Mouse (Mus musculus) forebrain, embryonic 13.5 days (tissue): ENCODE results near the gene Gm35315. TPM values are rescaled to one million over a fixed set of nuclear protein-coding genes. Genes with fewer than 3 reads are reported as not detected.
A peak's percentile ranks its signal among the peaks of the same experiment; 100 is the strongest.
"Not testable (repeated sequence)": the region's sequence is repeated elsewhere in the genome, so short reads cannot be mapped to it uniquely, and the experiment has no call there.

Source experiments
- ATAC-seq: fragments of 200-750 bp; cut with Nextera tagmentation; 2 replicates; pipeline ENCODE4 v1.8.0; 2017
- H3K27ac ChIP-seq: fragments of 300-500 bp; sonication (generic); 2 replicates; pipeline ENCODE4 v1.5.1; 2015; ENCODE audit warnings: inconsistent platforms, mild to moderate bottlenecking, moderate library complexity
- H3K27me3 ChIP-seq: fragments of 300-500 bp; sonication (generic); 2 replicates; pipeline ENCODE4 v1.6.1; 2015; ENCODE audit warnings: mild to moderate bottlenecking, inconsistent platforms
- H3K36me3 ChIP-seq: fragments of 300-500 bp; sonication (generic); 2 replicates; pipeline ENCODE4 v1.6.1; 2015; ENCODE audit warnings: mild to moderate bottlenecking, inconsistent platforms; ENCODE audit not compliant: poor library complexity, severe bottlenecking
- H3K4me1 ChIP-seq: fragments of 300-500 bp; sonication (generic); 2 replicates; pipeline ENCODE4 v1.6.1; 2015; ENCODE audit warnings: inconsistent platforms
- H3K4me2 ChIP-seq: fragments of 300-500 bp; sonication (generic); 2 replicates; pipeline ENCODE4 v1.6.1; 2015; ENCODE audit warnings: inconsistent platforms, mild to moderate bottlenecking, moderate library complexity
- H3K4me3 ChIP-seq: fragments of 300-500 bp; sonication (generic); 2 replicates; pipeline ENCODE4 v1.5.1; 2015; ENCODE audit warnings: mild to moderate bottlenecking, inconsistent platforms
- H3K9ac ChIP-seq: fragments of 300-500 bp; sonication (generic); 2 replicates; pipeline ENCODE4 v1.6.1; 2015; ENCODE audit warnings: mild to moderate bottlenecking, inconsistent platforms
- H3K9me3 ChIP-seq: fragments of 300-500 bp; sonication (generic); replicated peaks from 2 replicates; pipeline ENCODE4 v1.6.1; 2016; ENCODE audit warnings: inconsistent platforms
- WGBS: fragments of 180-500 bp; shearing (Covaris S2); methylation state at CpG from one replicate; pipeline ENCODE4 v1.1.7; 2015; 5-methylcytosine and 5-hydroxymethylcytosine counted together
- polyA plus RNA-seq: library from polyadenylated mRNA; unstranded; fragments of >200 nt; fragmentation: Nextera tagmentation; extraction: Ambion mirVana; gene quantifications from 2 replicates; pipeline ENCODE4 v1.2.1, GENCODE M21; 2015

Gene Gm35315
- polyA plus RNA-seq, result 0.88 and 1.1 TPM in 2 replicates

DNA sequence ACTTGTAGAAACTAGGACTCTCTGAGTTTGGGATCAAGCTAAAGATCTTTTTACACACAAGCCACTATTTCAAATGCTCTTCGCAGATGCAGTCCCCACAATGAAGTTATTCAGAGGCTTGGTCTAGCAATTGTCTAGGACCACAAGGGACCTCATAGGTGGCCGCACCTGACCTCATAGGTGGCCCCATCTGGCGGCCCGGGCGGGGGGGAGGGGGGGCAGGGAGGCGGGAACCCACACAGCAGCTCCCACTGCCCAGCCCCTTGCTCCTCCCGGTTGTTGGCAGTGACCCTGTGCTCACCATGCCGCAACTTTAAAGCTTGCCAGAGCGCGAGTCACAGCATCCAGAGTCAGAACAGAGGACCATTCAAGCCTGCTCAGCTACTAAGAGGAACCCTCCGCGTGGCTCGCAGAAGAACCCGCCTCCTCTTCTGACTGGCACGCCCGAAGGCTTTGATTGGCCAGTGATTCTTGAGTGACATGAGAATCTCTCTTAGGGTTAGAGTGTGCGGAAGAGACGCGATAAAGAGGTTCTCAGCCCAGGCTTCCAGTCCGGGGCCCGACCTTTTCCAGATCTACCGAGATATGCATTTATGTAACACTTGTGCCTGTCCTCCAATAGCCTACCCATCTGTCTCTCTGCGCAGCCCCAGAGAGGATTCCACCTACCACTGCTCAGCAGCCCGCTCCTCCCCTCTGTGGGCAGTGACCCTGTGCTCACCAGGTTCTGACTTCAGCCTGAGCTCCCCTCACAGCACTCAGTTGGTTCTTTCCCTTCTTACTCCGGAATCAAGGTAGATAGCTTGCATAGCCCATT is at the start of gene Gm35315:
Gm35315 (minus strand) TSS at position 391 of the 817 bp plus-strand sequence.
- Histone ChIP-seq H3K4me2 (peak within 1 kb of the TSS; percentile 69), H3K4me3 (peak within 1 kb of the TSS; percentile 44), H3K9ac (peak within 1 kb of the TSS; percentile 68), H3K27me3 (no peaks in the 10 kb centered on the region), H3K27ac (peak within 1 kb of the TSS; percentile 53; the same call in 1 of the 2 replicates), H3K9me3 (no peaks in the 10 kb centered on the region), H3K4me1 (peaks cover 4% of the 10 kb centered on the region), H3K36me3 (no peaks in the 10 kb centered on the region)
- WGBS, result under 1% methylated on average over 25 of the region's 25 CpGs
- peak; percentile 98 for ATAC-seq

DNA sequence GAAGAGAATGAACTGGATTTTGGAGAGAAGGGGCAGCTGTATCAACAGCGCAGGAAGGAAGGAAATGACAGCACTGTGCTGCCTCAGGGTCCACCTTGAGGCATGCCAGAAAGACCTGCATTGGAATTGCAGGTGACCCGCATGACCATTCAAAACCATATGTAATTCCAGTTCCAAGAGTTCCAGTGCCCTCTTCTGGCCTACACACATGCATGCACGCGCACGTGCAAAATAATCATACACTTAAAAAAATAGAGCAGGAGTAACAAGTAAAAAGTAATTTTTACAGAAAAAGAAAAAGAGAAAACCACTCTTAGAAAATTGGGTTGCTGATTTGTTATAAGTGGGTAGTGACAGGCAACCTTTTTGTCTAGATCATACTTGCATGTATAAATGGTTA is 48.8 kb upstream of the Gm35315 start:
- 92% methylated on average over 5 of the region's 5 CpGs for WGBS
- ATAC-seq, result no peak

DNA sequence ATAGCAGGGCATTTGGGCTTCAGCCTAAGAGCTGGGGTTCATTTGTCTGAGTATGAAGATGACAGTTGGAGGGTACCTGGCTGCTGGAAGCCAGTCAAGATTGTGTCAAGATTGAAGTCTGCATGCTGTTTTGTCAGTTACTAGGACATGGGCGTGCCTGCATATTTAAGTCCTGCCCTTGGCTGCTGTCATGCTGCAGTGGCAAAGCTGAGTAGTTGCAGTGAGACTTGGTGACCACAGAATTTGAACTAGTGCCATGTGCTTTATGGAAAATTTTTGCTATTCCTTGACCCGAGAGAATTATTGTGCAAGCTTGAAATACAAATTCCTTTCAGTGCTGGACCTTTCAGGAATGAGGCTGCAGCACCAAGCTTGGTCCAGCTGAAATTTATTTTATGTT is 48.1 kb upstream of the Gm35315 start:
- H3K4me3 ChIP-seq, result no peak overlapping the region
- H3K9ac ChIP-seq, result no peak overlapping the region
- ATAC-seq, result no peak
- H3K27me3 ChIP-seq, result no peaks in the 10 kb centered on the region
- H3K27ac ChIP-seq, result no peak overlapping the region
- peaks cover 62% of the 10 kb centered on the region for H3K36me3 ChIP-seq
- H3K4me2 ChIP-seq, result no peak overlapping the region
- WGBS, result 90% methylated on average over 2 of the region's 2 CpGs
- no peaks in the 10 kb centered on the region for H3K9me3 ChIP-seq
- peaks cover under 1% of the 10 kb centered on the region; the same call in 1 of the 2 replicates for H3K4me1 ChIP-seq

More for the DNA sequence above, 48.8 kb upstream of the Gm35315 start:
- H3K4me2 ChIP-seq, result no peak overlapping the region
- H3K36me3 ChIP-seq, result peaks cover 69% of the 10 kb centered on the region
- no peaks in the 10 kb centered on the region for H3K27me3 ChIP-seq
- H3K9me3 ChIP-seq, result no peaks in the 10 kb centered on the region
- H3K4me1 ChIP-seq, result no peaks in the 10 kb centered on the region
- H3K27ac ChIP-seq, result no peak overlapping the region
- H3K4me3 ChIP-seq, result no peak overlapping the region
- H3K9ac ChIP-seq, result no peak overlapping the region

DNA sequence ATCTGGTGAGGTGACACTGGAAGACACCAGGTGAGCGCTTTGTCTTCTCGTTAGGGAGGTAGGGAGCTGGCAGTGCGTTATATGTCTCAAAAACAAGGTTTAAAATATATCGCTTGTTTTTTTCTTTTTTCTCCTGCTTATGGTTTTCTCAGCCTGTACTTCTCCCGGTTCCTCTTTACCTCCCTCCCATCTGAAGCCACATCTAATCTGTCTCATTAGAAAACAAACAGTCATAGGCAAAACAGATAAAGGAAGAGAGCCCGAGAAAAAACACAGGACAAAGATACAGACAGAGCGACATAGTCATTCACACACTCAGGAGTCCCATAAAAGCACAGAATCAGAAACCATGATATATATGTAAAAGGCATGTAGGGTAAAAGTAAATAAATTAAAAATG is 46.2 kb upstream of the Gm35315 start:
- H3K36me3 ChIP-seq, result peaks cover 46% of the 10 kb centered on the region
- no peak overlapping the region for H3K4me3 ChIP-seq
- no peak overlapping the region for H3K4me2 ChIP-seq
- 92% methylated on average over 7 of the region's 7 CpGs for WGBS
- H3K27ac ChIP-seq, result no peak overlapping the region
- no peak for ATAC-seq
- no peak overlapping the region for H3K9ac ChIP-seq
- no peaks in the 10 kb centered on the region for H3K27me3 ChIP-seq
- H3K9me3 ChIP-seq, result no peaks in the 10 kb centered on the region
- H3K4me1 ChIP-seq, result peaks cover 12% of the 10 kb centered on the region

DNA sequence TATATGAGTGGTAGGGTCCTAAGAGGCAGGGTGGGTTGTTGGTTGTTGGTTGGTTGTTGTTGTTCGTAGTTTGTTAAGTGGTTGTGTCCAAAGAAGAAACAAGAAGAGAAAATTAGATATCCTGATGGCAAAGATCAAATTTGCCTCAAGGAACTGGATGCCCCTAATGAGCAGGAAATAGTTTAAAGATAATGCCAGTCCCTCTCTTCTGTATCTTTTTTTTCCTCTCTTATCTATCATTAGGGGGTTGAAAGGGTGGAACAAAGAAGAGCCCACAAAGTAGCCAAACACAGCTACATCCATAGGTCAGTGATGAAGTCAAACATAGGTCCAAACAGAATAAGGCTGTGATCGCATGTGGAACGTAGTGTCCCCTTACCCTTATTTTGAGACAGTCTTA is 45.1 kb upstream of the Gm35315 start:
- Histone ChIP-seq H3K27ac (no peak overlapping the region), H3K36me3 (peaks cover 36% of the 10 kb centered on the region), H3K9me3 (no peaks in the 10 kb centered on the region), H3K4me2 (no peak overlapping the region), H3K4me1 (peaks cover 12% of the 10 kb centered on the region), H3K4me3 (no peak overlapping the region), H3K9ac (no peak overlapping the region), H3K27me3 (no peaks in the 10 kb centered on the region)
- WGBS, result 90% methylated on average over 3 of the region's 3 CpGs
- ATAC-seq, result no peak

DNA sequence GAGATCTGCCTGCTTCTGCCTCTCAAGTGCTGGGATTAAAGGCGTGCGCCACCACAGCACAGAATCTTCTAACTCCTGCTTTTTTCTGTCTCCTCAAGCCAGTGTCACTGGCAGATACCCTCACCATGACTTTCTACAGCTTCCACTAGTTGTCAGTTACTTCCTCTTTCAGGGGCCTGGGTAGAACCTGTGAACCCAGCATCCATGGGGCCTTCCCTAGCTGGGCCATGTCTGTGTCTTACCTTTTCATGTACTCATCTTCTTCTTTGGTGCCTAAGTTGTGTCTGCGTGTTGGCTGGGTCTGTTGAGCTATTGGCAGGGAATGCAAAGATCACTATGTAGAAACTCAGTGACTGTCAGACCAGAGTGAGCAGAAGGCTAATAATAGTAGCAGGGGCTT is 43.6 kb upstream of the Gm35315 start:
- Histone ChIP-seq H3K4me2 (no peak overlapping the region), H3K36me3 (peaks cover 23% of the 10 kb centered on the region), H3K4me3 (no peak overlapping the region), H3K9ac (no peak overlapping the region), H3K27ac (no peak overlapping the region), H3K9me3 (no peaks in the 10 kb centered on the region), H3K27me3 (no peaks in the 10 kb centered on the region), H3K4me1 (peaks cover 12% of the 10 kb centered on the region)
- ATAC-seq, result no peak
- WGBS, result 98% methylated on average over 3 of the region's 3 CpGs

DNA sequence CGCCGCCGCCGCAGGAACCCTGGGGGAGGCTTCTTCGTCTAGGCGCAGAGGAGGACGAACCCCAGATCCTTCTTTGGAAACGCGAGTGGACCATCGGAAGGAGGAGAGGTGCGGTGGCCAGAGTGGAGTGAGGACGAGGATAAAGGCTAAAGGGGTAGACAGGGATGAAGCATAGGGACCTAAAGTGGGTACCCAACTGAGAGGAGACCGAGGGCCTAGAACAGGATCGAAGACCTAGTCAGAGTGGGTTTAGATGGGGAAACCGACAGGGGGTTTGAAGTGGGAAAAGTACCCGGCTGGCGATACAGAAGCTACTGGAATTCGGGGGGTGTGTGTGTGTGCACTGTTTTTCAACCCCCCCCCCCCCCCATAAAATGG is 41.9 kb upstream of the Gm35315 start:
- Histone ChIP-seq H3K9ac (peak overlapping the region; percentile 84), H3K27me3 (no peaks in the 10 kb centered on the region), H3K4me2 (peak overlapping the region; percentile 78), H3K27ac (peak overlapping the region; percentile 69), H3K36me3 (peaks cover 12% of the 10 kb centered on the region; the same call in 1 of the 2 replicates), H3K9me3 (no peaks in the 10 kb centered on the region), H3K4me3 (peak overlapping the region; percentile 74), H3K4me1 (peaks cover 12% of the 10 kb centered on the region)
- WGBS, result 5% methylated on average over 18 of the region's 18 CpGs
- peak; percentile 58 for ATAC-seq

DNA sequence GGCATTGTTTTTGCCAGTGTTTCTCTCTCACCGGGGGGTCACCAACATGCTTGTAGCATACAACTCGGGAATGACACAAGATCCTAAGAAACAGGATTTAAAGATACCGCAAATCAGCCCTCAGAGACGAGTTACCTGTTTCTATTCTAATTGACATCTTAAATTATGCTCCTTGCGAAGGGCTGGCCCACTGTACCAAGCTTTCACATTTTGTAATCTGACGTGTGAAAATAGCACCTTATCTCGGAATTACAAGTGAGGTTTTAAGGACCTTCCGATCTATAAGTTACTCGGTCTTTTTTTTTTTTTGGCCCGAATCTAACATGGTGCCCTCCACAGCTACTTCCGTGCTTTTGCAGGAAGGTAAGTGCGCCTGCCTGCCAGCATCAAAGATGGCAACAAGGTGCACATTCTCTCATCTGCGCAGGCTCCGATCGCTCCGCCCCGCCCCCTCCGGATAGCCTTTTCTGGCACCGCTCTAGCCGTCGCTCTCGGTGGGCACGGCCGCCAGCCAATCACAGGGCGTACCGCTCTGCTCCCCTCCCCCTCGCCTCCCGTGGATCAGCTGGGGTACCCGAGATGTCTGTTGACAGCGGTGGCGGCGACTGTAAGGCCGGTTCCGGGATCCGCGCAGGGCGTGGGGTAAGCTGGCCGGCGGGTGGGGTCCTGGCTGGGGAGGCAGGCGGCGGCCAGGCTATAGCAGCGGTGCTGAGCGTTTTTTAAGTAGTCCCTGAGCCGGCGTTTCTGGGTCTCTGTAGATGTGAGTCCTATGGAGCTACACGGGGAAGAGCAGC is 41.3 kb upstream of the Gm35315 start, which contains the start of gene Chfr:
Chfr (plus strand) TSS at position 550 of the 794 bp plus-strand sequence.
- Histone ChIP-seq H3K27me3 (no peaks in the 10 kb centered on the region), H3K4me2 (peak within 1 kb of the TSS; percentile 78), H3K9me3 (no peaks in the 10 kb centered on the region), H3K9ac (peak within 1 kb of the TSS; percentile 84), H3K4me3 (peak within 1 kb of the TSS; percentile 74), H3K27ac (peak within 1 kb of the TSS; percentile 69), H3K4me1 (peaks cover 12% of the 10 kb centered on the region), H3K36me3 (peaks cover 15% of the 10 kb centered on the region)
- 4% methylated on average over 46 of the region's 46 CpGs for WGBS
- peak; percentile 99 for ATAC-seq

DNA sequence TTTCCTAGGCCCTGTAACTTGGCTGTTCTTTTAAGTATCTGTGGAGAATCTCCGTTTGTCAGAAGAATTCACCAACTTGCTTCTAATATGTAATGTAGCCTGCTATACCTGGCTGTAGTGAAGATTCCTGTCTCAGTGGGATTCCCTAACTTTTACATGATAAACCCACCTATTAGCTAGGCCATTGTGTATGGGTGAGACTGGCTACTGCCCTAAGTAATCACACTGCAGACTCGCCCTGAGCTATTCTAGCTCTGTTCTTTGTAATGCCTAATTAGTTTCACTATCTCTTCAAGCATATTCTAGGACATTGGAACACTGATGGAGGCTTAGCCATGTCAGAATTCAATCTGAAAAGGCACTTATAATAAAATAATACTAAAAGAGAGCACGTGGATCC is 28.2 kb upstream of the Gm35315 start:
- not testable (repeated sequence) for H3K4me3 ChIP-seq, H3K4me2 ChIP-seq, H3K9ac ChIP-seq, H3K27ac ChIP-seq, ATAC-seq, H3K27me3 ChIP-seq, H3K4me1 ChIP-seq, H3K9me3 ChIP-seq
- 83% methylated on average over 3 of the region's 3 CpGs for WGBS
- H3K36me3 ChIP-seq, result peaks cover 73% of the 10 kb centered on the region

DNA sequence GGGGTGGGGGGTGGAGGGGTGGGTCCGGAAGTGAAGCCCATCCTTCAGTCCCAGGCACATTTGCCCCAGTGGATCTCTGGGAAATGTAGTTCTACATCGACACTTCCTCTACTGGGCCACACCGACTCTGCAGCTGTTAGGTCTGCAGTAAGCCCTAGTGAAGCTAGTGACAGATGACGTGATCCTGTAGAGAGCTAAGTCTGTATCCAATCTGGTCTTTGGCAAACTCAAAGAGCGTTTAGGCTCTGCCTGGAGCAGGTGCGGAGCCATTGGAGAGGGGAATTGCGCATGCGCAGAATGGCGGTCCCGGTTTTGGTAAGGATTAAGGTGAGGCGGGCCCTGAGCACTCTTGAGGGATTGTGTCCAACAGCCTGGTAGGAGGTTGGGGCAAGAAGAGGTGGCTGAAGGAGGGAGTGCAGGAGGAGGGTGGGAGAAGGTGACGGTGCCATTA is 15.8 kb upstream of the Gm35315 start, which contains the start of gene Zfp605:
Zfp605 (plus strand) TSS at position 102 of the 451 bp plus-strand sequence.
- Histone ChIP-seq H3K36me3 (peaks cover 44% of the 10 kb centered on the region), H3K4me3 (peak within 1 kb of the TSS; percentile 63), H3K27ac (peak within 1 kb of the TSS; percentile 94), H3K9me3 (no peaks in the 10 kb centered on the region), H3K9ac (peak within 1 kb of the TSS; percentile 76), H3K4me2 (peak within 1 kb of the TSS; percentile 75), H3K4me1 (peaks cover 21% of the 10 kb centered on the region), H3K27me3 (no peaks in the 10 kb centered on the region)
- peak; percentile 80 for ATAC-seq
- WGBS, result under 1% methylated on average over 12 of the region's 12 CpGs

DNA sequence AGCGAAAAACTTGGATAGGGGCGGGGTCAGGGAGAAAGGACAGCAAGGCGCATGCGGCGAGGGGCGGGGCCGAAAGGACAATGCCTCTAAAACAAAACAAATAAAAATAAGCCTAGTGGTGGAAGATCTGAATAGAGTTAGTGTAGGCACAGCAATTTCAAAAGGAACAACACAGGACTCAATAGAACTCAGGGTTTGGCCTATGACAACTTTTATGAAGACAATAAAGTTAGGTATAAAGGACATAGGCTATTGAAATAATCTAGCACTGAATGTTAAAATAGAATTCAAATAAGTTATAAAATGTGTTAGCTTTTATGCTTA is 14.0 kb upstream of the Gm35315 start:
- ATAC-seq, result no peak

More for the DNA sequence above, 14.0 kb upstream of the Gm35315 start:
- WGBS, result 0% methylated on average over 7 of the region's 7 CpGs
- Histone ChIP-seq H3K27ac (0 out of 2 replicates have a peak overlapping the region, but pooled peaks have one; percentile 94), H3K27me3 (no peaks in the 10 kb centered on the region), H3K4me1 (peaks cover 21% of the 10 kb centered on the region), H3K4me2 (peak overlapping the region; percentile 90), H3K36me3 (peaks cover 48% of the 10 kb centered on the region), H3K9ac (no peak overlapping the region), H3K9me3 (no peaks in the 10 kb centered on the region), H3K4me3 (peak overlapping the region; percentile 80)
